Mouse (Mus musculus): Measurements from ENCODE around the gene Gm20822. TPM values are rescaled to one million over a fixed set of nuclear protein-coding genes. Genes with fewer than 3 reads are reported as not detected.
"Not testable (repeated sequence)": the region's sequence is repeated elsewhere in the genome, so short reads cannot be mapped to it uniquely, and the experiment has no call there.

The Gm20822 gene
- not detected in 2 replicates for polyA plus RNA-seq (2015; fragmentation: Nextera tagmentation; extraction: Ambion mirVana)

- not testable (repeated sequence) for H3K9me3 ChIP-seq; H3K4me3 ChIP-seq; H3K4me1 ChIP-seq; H3K4me2 ChIP-seq (replicated peaks); ATAC-seq (replicated peaks); H3K27ac ChIP-seq (replicated peaks); H3K36me3 ChIP-seq; H3K9ac ChIP-seq (replicated peaks); H3K27me3 ChIP-seq
- no CpG with 5 or more reads among the region's 3 CpGs for WGBS
These were observed at the start of gene Gm20822 for GRCm38 (mm10) chrY:15884671-15885070. TSS of gene Gm20822 (minus strand) at chrY:15884771.

Measured in forebrain, embryonic 15.5 days (tissue).